Mouse (Mus musculus) midbrain, postnatal 0 days (tissue): ENCODE data around the gene Sorbs1. TPM values are rescaled to one million over a fixed set of nuclear protein-coding genes. Genes with fewer than 3 reads are reported as not detected.

Experiments
- ATAC-seq: fragments of 200-750 bp; cut with Nextera tagmentation; 2 replicates; pipeline ENCODE4 v1.8.0; 2017; ENCODE audit warnings: moderate number of reproducible peaks, mild to moderate bottlenecking, moderate TSS enrichment, moderate library complexity; ENCODE audit not compliant: low FRiP score
- DNase-seq: peaks from one replicate; pipeline ENCODE4 v3.0.0-alpha.2; 2015; ENCODE audit warnings: low spot score
- H3K27ac ChIP-seq: fragments of 300-500 bp; sonication (generic); 2 replicates; pipeline ENCODE4 v1.5.1; 2014; ENCODE audit warnings: low read depth, mild to moderate bottlenecking, low read length, mixed read lengths
- H3K27me3 ChIP-seq: fragments of 300-500 bp; sonication (generic); 2 replicates; pipeline ENCODE4 v1.6.1; 2014; ENCODE audit warnings: low read length, control low read depth, mixed read lengths; ENCODE audit not compliant: insufficient read depth
- H3K36me3 ChIP-seq: fragments of 300-500 bp; sonication (generic); 2 replicates; pipeline ENCODE4 v1.6.1; 2014; ENCODE audit warnings: low read length, control low read depth, mixed read lengths; ENCODE audit not compliant: insufficient read depth
- H3K4me1 ChIP-seq: fragments of 300-500 bp; sonication (generic); 2 replicates; pipeline ENCODE4 v1.6.1; 2014; ENCODE audit warnings: mild to moderate bottlenecking, control low read depth, antibody characterized with exemption, low read length, mixed read lengths; ENCODE audit not compliant: insufficient read depth
- H3K4me2 ChIP-seq: fragments of 300-500 bp; sonication (generic); 2 replicates; pipeline ENCODE4 v1.6.1; 2014; ENCODE audit warnings: low read depth, mild to moderate bottlenecking, low read length, mixed read lengths; ENCODE audit not compliant: poor library complexity, severe bottlenecking
- H3K4me3 ChIP-seq: fragments of 300-500 bp; sonication (generic); 2 replicates; pipeline ENCODE4 v1.5.1; 2014; ENCODE audit warnings: low read depth, mild to moderate bottlenecking, low read length, moderate library complexity
- H3K9ac ChIP-seq: fragments of 300-500 bp; sonication (generic); replicated peaks from 2 replicates; pipeline ENCODE4 v1.6.1; 2014; ENCODE audit warnings: mild to moderate bottlenecking, low read length, moderate library complexity, mixed read lengths; ENCODE audit not compliant: poor library complexity, severe bottlenecking
- H3K9me3 ChIP-seq: fragments of 300-500 bp; sonication (generic); 2 replicates; pipeline ENCODE4 v1.6.1; 2016; ENCODE audit warnings: low read length, control low read depth
- CTCF ChIP-seq: IDR thresholded peaks from 2 replicates; pipeline ENCODE4 v1.5.1; 2016; ENCODE audit warnings: antibody characterized with exemption, mild to moderate bottlenecking
- WGBS: fragments of 180-500 bp; shearing (Covaris S2); extraction: QIAGEN DNeasy Blood & Tissue Kit; methylation state at CpG from one replicate; pipeline ENCODE4 v1.1.7; 2014; 5-methylcytosine and 5-hydroxymethylcytosine counted together
- polyA plus RNA-seq: library from polyadenylated mRNA; unstranded; fragments of >200 nt; fragmentation: Nextera tagmentation; extraction: Ambion mirVana; gene quantifications from 2 replicates; pipeline ENCODE4 v1.2.1, GENCODE M21; 2015
- total RNA-seq: library from RNA; depleted of rRNA; stranded (reverse); fragments of >200 nt; gene quantifications from 2 replicates; pipeline ENCODE4 v1.2.3, GENCODE M21; 2014

The Sorbs1 gene
- total and polyA plus RNA-seq, 2 experiments from 2014 or later, result 53.1 to 60.4 TPM

DNA sequence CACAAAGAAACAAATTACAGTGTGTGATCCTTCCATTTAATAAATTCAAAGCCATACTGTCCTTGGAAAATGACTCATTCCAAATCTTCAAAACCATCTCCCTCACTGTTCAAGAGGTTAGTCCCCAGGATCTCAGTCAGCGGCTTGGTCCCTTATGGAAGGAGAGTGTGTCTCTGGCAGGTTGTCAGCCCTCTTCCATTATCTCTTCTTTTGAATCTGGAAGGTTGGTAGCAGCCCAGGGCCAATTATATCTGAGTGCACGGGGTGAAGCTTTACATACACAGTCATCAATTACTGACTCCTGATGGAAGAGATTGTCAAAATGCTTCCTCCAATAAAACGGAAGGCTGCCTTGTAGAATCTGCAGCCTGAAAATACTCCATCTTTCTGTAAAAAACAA, 126.7 kb downstream of the Sorbs1 start:
- 81% methylated on average over 3 of the region's 3 CpGs for WGBS
- no peak for TF ChIP-seq CTCF
- no peak overlapping the region for H3K27ac ChIP-seq

DNA sequence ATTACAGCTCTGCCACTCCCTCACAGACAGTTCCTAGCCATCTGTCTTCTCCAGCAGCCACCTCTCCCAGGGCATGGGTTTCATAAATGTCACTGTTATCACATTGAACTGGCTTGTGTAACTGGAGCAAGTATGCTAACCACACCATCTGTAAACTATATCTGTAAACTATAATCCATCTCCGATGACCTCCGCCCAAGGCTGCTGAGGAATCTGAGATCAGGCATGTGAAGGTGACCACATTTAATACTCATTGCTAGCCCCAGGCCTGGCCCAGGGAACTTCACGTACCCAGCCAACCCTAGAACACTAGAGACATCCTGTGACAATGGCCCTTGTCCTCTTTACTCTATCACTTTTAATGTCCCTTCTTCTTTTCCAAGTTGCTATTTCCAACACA, 128.2 kb downstream of the Sorbs1 start:
- Histone ChIP-seq H3K4me3 (no peak overlapping the region), H3K4me2 (no peak overlapping the region), H3K27me3 (no peaks in the 10 kb centered on the region), H3K4me1 (no peaks in the 10 kb centered on the region), H3K9ac (no peak overlapping the region), H3K36me3 (peaks cover 15% of the 10 kb centered on the region), H3K27ac (no peak overlapping the region), H3K9me3 (no peaks in the 10 kb centered on the region)
- DNase-seq (no peak), ATAC-seq (no peak)
- TF ChIP-seq CTCF, result no peak
- 98% methylated on average over 3 of the region's 3 CpGs for WGBS

More for the DNA sequence above, 126.7 kb downstream of the Sorbs1 start:
- Histone ChIP-seq H3K27me3 (no peaks in the 10 kb centered on the region), H3K36me3 (peaks cover 14% of the 10 kb centered on the region), H3K9me3 (no peaks in the 10 kb centered on the region), H3K4me1 (no peaks in the 10 kb centered on the region), H3K4me3 (no peak overlapping the region), H3K9ac (no peak overlapping the region), H3K4me2 (no peak overlapping the region)
- no peak for DNase-seq
- no peak for ATAC-seq

DNA sequence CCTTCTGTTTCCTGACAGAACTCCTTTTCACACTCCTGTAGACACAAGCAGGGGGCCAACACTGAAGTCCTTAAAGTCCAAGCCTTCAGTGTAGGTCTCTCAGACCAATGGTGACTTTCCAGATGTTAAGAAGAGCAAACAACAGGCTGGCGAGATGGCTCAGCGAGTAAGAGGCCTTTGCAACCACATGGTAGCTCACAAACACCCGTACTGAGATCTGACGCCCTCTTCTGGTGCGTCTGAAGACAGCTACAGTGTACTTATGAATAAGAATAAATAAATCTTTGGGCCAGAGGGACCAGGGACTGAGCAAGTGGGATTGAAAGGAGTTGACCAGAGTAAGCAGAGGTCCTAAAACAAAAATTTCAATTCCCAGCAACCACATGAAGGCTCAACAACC, 129.6 kb downstream of the Sorbs1 start:
- Histone ChIP-seq H3K4me3 (no peak overlapping the region), H3K9ac (no peak overlapping the region), H3K27me3 (no peaks in the 10 kb centered on the region), H3K4me2 (no peak overlapping the region), H3K4me1 (no peaks in the 10 kb centered on the region), H3K36me3 (peaks cover 13% of the 10 kb centered on the region), H3K9me3 (no peaks in the 10 kb centered on the region), H3K27ac (peak overlapping the region; percentile 12; the same call in 1 of the 2 replicates)
- 38% methylated on average over 5 of the region's 5 CpGs for WGBS
- DNase-seq, result no peak
- no peak for ATAC-seq
- TF ChIP-seq CTCF, result peak; percentile 56

DNA sequence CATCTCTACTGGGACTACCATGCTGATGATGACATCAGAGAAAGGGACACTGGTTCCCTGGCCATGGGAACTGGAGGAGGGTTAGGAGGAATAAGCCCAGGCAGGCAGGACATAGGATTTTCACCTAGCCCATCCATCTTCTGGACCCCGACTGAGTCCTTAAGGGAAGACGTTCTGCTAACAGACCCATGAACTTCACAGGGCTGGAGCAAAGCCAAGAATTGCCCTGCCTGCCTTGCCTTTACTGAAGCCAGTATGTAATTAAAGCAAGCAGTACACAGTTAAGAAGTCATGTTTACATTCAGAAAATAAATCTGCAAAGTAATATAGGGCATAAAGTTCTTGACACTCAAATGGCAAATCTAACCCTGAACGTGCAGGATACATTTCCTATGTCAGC, 132.9 kb downstream of the Sorbs1 start:
- DNase-seq (no peak), ATAC-seq (no peak)
- H3K4me3 ChIP-seq, result no peak overlapping the region
- 56% methylated on average over 3 of the region's 3 CpGs for WGBS
- H3K4me2 ChIP-seq, result no peak overlapping the region
- H3K27me3 ChIP-seq, result no peaks in the 10 kb centered on the region
- H3K9me3 ChIP-seq, result no peaks in the 10 kb centered on the region
- no peak overlapping the region for H3K27ac ChIP-seq
- H3K9ac ChIP-seq, result no peak overlapping the region
- no peaks in the 10 kb centered on the region for H3K4me1 ChIP-seq
- H3K36me3 ChIP-seq, result peaks cover 11% of the 10 kb centered on the region; the same call in 1 of the 2 replicates
- TF ChIP-seq CTCF, result no peak

DNA sequence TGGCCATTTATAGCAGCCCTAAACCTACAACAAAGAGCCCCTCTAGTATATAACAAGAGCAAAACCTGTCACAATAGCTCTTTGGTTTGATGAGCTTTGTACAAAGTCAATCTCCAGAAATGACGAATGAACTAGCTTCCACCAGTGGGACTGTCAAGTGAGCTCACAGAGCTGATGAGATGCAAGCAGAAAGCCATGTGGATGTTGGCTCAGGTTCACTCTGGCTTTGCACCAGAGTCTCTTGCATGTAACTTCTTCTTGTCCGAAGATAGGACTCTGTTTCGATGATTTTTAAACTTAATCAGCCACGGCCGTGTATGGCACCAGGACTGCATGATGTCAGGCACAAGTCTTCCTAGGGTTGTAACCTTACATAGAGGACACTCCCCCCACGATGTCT, 133.6 kb downstream of the Sorbs1 start:
- Histone ChIP-seq H3K4me1 (no peaks in the 10 kb centered on the region), H3K27ac (no peak overlapping the region), H3K9me3 (no peaks in the 10 kb centered on the region), H3K36me3 (peaks cover 6% of the 10 kb centered on the region; the same call in 1 of the 2 replicates), H3K4me3 (no peak overlapping the region), H3K27me3 (no peaks in the 10 kb centered on the region), H3K4me2 (no peak overlapping the region), H3K9ac (no peak overlapping the region)
- DNase-seq (no peak), ATAC-seq (no peak)
- no peak for TF ChIP-seq CTCF
- WGBS, result 68% methylated on average over 6 of the region's 6 CpGs

DNA sequence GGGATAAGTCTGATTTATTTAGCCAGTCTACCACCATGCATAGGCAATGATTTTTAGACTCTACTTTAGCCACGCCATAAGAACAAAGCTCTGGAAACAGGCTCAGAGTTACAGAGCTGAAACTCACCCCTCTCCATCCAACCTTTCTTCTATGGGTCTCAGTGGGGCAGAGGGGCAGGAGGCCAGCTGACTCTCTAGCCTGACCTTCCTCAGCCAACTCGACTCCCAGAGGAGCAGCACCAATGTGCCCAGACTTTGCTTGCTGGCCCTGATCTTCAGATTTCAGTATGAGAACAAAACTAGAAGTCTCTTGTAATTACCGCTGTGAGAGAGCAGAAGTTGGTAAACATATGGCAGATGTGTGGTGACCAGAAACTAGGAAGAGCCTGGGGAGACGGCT, 134.5 kb downstream of the Sorbs1 start:
- Histone ChIP-seq H3K9ac (no peak overlapping the region), H3K27ac (no peak overlapping the region), H3K4me2 (no peak overlapping the region), H3K4me1 (no peaks in the 10 kb centered on the region), H3K4me3 (no peak overlapping the region), H3K36me3 (peaks cover 6% of the 10 kb centered on the region; the same call in 1 of the 2 replicates), H3K9me3 (no peaks in the 10 kb centered on the region), H3K27me3 (no peaks in the 10 kb centered on the region)
- ATAC-seq, result no peak
- 90% methylated on average over 4 of the region's 4 CpGs for WGBS
- DNase-seq, result no peak
- no peak for TF ChIP-seq CTCF
